8 mouse cellular contexts compared by ENCODE assay signal in the genomic region with DNA sequence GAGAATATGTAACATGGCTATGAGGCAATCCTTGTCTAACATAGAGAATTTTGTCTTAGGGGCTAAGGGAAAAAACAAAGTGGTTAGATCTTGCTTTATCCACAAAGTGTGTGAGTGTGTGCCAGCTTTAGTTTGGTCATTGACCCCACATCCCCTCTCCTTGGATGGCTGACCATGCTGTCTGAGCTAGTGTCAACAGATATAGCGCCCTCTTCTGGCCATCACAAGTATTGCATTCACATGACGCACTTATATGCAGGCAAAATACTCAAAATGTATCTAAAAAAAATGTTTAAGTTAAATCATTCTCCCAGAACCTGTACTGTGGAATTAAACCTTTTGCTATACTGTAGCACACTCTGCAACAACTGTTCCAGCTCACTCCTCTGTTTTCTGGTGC. TPM values are rescaled to one million over a fixed set of nuclear protein-coding genes. Genes with fewer than 3 reads are reported as not detected.
DNase-seq lines count a peak whose midpoint lies in the region; ATAC-seq and TF ChIP-seq lines count a peak whose summit lies in the region.

No protein-coding gene starts in this region.

- DNase-seq in gastrocnemius, adult 18-20 months (ENCODE audit: low spot score), result peak; percentile 29
- no peak for DNase-seq in gastrocnemius, postnatal 25 days
- DNase-seq in midbrain, embryonic 14.5 days, result peak; percentile 65
- DNase-seq in midbrain, embryonic 11.5 days (ENCODE audit: low spot score, missing footprints), result no peak
- peak; percentile 69 for DNase-seq in cerebellum, adult 9-11 months
- peak; percentile 48 for DNase-seq in kidney, postnatal 0 days (ENCODE audit: low spot score)
- DNase-seq in adrenal gland, adult 2 months, result no peak

- no peaks in the 10 kb centered on the region for H3K9me3 ChIP-seq in midbrain, embryonic 14.5 days (ENCODE audit: control insufficient read depth, low read length)
- H3K9me3 ChIP-seq in midbrain, embryonic 11.5 days (ENCODE audit: control insufficient read depth, low read length), result no peaks in the 10 kb centered on the region
- no peaks in the 10 kb centered on the region for H3K9me3 ChIP-seq in kidney, postnatal 0 days (replicated peaks; ENCODE audit: low read length)

- 30% methylated on average over 2 of the region's 2 CpGs for WGBS in midbrain, embryonic 14.5 days
- 36% methylated on average over 2 of the region's 2 CpGs for WGBS in midbrain, embryonic 11.5 days
- WGBS in kidney, postnatal 0 days, result 47% methylated on average over 2 of the region's 2 CpGs

- peaks cover 19% of the 10 kb centered on the region; the same call in 1 of the 2 replicates for H3K4me1 ChIP-seq in midbrain, embryonic 14.5 days (ENCODE audit: control insufficient read depth, insufficient read depth, low read length)
- no peaks in the 10 kb centered on the region for H3K4me1 ChIP-seq in midbrain, embryonic 11.5 days (ENCODE audit: control insufficient read depth, insufficient read depth, low read length)
- H3K4me1 ChIP-seq in kidney, postnatal 0 days (replicated peaks; ENCODE audit: insufficient read depth, low read length), result no peaks in the 10 kb centered on the region
- no peaks in the 10 kb centered on the region for H3K4me1 ChIP-seq in testis, adult 2 months (ENCODE audit: control insufficient read depth, insufficient read depth, low read length)

- ATAC-seq in midbrain, embryonic 14.5 days (ENCODE audit: low FRiP score, low TSS enrichment), result no peak
- ATAC-seq in midbrain, embryonic 11.5 days (ENCODE audit: low FRiP score), result no peak
- peak; percentile 52; the same call in 1 of the 2 replicates for ATAC-seq in kidney, postnatal 0 days (replicated peaks; ENCODE audit: low FRiP score, low read depth)

- TF ChIP-seq CTCF in kidney, postnatal 0 days (IDR thresholded peaks at IDR 0.05; ENCODE audit: low read depth), result peak; percentile 81
- peak; percentile 51; the same call in 1 of the 2 replicates for TF ChIP-seq CTCF in testis, adult 2 months (IDR thresholded peaks at IDR 0.05; ENCODE audit: control insufficient read depth, insufficient read depth, insufficient replicate concordance, low read depth, low read length)

- H3K27ac ChIP-seq in midbrain, embryonic 14.5 days (replicated peaks; ENCODE audit: low read depth, low read length), result no peak overlapping the region
- no peak overlapping the region for H3K27ac ChIP-seq in midbrain, embryonic 11.5 days (ENCODE audit: low read depth, low read length)
- no peak overlapping the region for H3K27ac ChIP-seq in kidney, postnatal 0 days
- H3K27ac ChIP-seq in testis, adult 2 months (ENCODE audit: control insufficient read depth, insufficient read depth, low read depth, low read length), result no peak overlapping the region

- no peak overlapping the region for H3K9ac ChIP-seq in midbrain, embryonic 14.5 days (replicated peaks; ENCODE audit: low read length)
- H3K9ac ChIP-seq in midbrain, embryonic 11.5 days (ENCODE audit: low read length), result no peak overlapping the region
- no peak overlapping the region for H3K9ac ChIP-seq in kidney, postnatal 0 days (ENCODE audit: low read depth, low read length)

- no peaks in the 10 kb centered on the region for H3K27me3 ChIP-seq in midbrain, embryonic 14.5 days (ENCODE audit: control insufficient read depth, insufficient read depth, low read length)
- no peaks in the 10 kb centered on the region for H3K27me3 ChIP-seq in midbrain, embryonic 11.5 days (ENCODE audit: control insufficient read depth, insufficient read depth, low read length)
- H3K27me3 ChIP-seq in kidney, postnatal 0 days (ENCODE audit: insufficient read depth, low read length), result no peaks in the 10 kb centered on the region
- no peaks in the 10 kb centered on the region for H3K27me3 ChIP-seq in testis, adult 2 months (ENCODE audit: control insufficient read depth, insufficient read depth, low read length)

- no peak overlapping the region for H3K4me2 ChIP-seq in midbrain, embryonic 14.5 days (ENCODE audit: low read length)
- no peak overlapping the region for H3K4me2 ChIP-seq in midbrain, embryonic 11.5 days
- no peak overlapping the region for H3K4me2 ChIP-seq in kidney, postnatal 0 days (ENCODE audit: low read length)

- TF ChIP-seq POLR2A in testis, adult 2 months (IDR thresholded peaks at IDR 0.05; ENCODE audit: control insufficient read depth, low read depth, low read length), result no peak

- H3K4me3 ChIP-seq in midbrain, embryonic 14.5 days (replicated peaks; ENCODE audit: low read depth, low read length), result no peak overlapping the region
- no peak overlapping the region for H3K4me3 ChIP-seq in midbrain, embryonic 11.5 days (ENCODE audit: low read depth, low read length)
- H3K4me3 ChIP-seq in kidney, postnatal 0 days (replicated peaks; ENCODE audit: low read depth, low read length), result no peak overlapping the region
- H3K4me3 ChIP-seq in testis, adult 2 months (ENCODE audit: control insufficient read depth, low read depth, low read length), result no peak overlapping the region

- H3K36me3 ChIP-seq in midbrain, embryonic 14.5 days (ENCODE audit: control insufficient read depth, insufficient read depth, low read length), result peaks cover 11% of the 10 kb centered on the region; the same call in 1 of the 2 replicates
- no peaks in the 10 kb centered on the region; the same call in 1 of the 2 replicates for H3K36me3 ChIP-seq in midbrain, embryonic 11.5 days (ENCODE audit: control insufficient read depth, insufficient read depth, low read length)
- H3K36me3 ChIP-seq in kidney, postnatal 0 days (ENCODE audit: insufficient read depth, low read length), result no peaks in the 10 kb centered on the region
- H3K36me3 ChIP-seq in testis, adult 2 months (ENCODE audit: control insufficient read depth, insufficient read depth, low read length), result no peaks in the 10 kb centered on the region

RNA-seq across cellular contexts. Expression of a gene that starts 5.8 kb away (rescaled TPM):
- total RNA-seq in gastrocnemius, adult 18-20 months (2021), result not detected
- total RNA-seq in gastrocnemius, postnatal 25 days (2021), result not detected
- 0.50 TPM in 1 of 2 replicates, not detected in the other for polyA plus RNA-seq in midbrain, embryonic 14.5 days (2014; fragmentation: Nextera tagmentation; extraction: Ambion mirVana)
- polyA plus RNA-seq in midbrain, embryonic 11.5 days (2014; fragmentation: Nextera tagmentation; extraction: Ambion mirVana), result not detected in 2 replicates
- 0.32 TPM in 1 of 2 replicates, not detected in the other for polyA plus RNA-seq in kidney, postnatal 0 days (2015; fragmentation: Nextera tagmentation; extraction: Ambion mirVana)
- polyA plus RNA-seq in testis, adult 2 months (2012; rRNA removed), result not detected in 2 replicates
- not detected for total RNA-seq in adrenal gland, adult 2 months (2021)
- polyA plus RNA-seq in adrenal gland, adult 2 months (2012; rRNA removed), result not detected in 2 replicates

RNA-seq across cellular contexts. Expression of a gene that starts 37.4 kb away (rescaled TPM):
- 10 to 100 TPM; 48.0 to 49.0 TPM for total RNA-seq in gastrocnemius, adult 18-20 months (2021)
- 10 to 100 TPM; 49.0 to 54.0 TPM for total RNA-seq in gastrocnemius, postnatal 25 days (2021)
- 30.4 and 34.9 TPM in 2 replicates for polyA plus RNA-seq in midbrain, embryonic 14.5 days (2014; fragmentation: Nextera tagmentation; extraction: Ambion mirVana)
- 80.3 and 87.9 TPM in 2 replicates for polyA plus RNA-seq in midbrain, embryonic 11.5 days (2014; fragmentation: Nextera tagmentation; extraction: Ambion mirVana)
- polyA plus RNA-seq in kidney, postnatal 0 days (2015; fragmentation: Nextera tagmentation; extraction: Ambion mirVana), result 92.2 and 99.7 TPM in 2 replicates
- 39.9 and 47.1 TPM in 2 replicates for polyA plus RNA-seq in testis, adult 2 months (2012; rRNA removed)
- 10 to 100 TPM; 63.6 to 67.0 TPM for total RNA-seq in adrenal gland, adult 2 months (2021)
- polyA plus RNA-seq in adrenal gland, adult 2 months (2012; rRNA removed), result 11.4 and 12.7 TPM in 2 replicates

RNA-seq across cellular contexts. Expression of a gene that starts 50.7 kb away (rescaled TPM):
- total RNA-seq in gastrocnemius, adult 18-20 months (2021), result 1 to 10 TPM; 5.3 to 6.9 TPM
- total RNA-seq in gastrocnemius, postnatal 25 days (2021), result 10 to 100 TPM in 1 of 2 experiments, 1 to 10 TPM in 1; 3.8 to 16.2 TPM
- polyA plus RNA-seq in midbrain, embryonic 14.5 days (2014; fragmentation: Nextera tagmentation; extraction: Ambion mirVana), result 2.3 and 2.5 TPM in 2 replicates
- polyA plus RNA-seq in midbrain, embryonic 11.5 days (2014; fragmentation: Nextera tagmentation; extraction: Ambion mirVana), result 3.9 and 5.2 TPM in 2 replicates
- polyA plus RNA-seq in kidney, postnatal 0 days (2015; fragmentation: Nextera tagmentation; extraction: Ambion mirVana), result 6.0 and 6.7 TPM in 2 replicates
- polyA plus RNA-seq in testis, adult 2 months (2012; rRNA removed), result 5.7 and 6.5 TPM in 2 replicates
- 10 to 100 TPM in 1 of 2 experiments, 1 to 10 TPM in 1; 5.0 to 15.2 TPM for total RNA-seq in adrenal gland, adult 2 months (2021)
- polyA plus RNA-seq in adrenal gland, adult 2 months (2012; rRNA removed), result 13.6 and 22.6 TPM in 2 replicates

Comparison
In these comparisons a context has a peak if more than half of its experiments do, and no peak if none do; other contexts are left out.
1. DNase-seq: peak in gastrocnemius, adult 18-20 months (single experiment), midbrain, embryonic 14.5 days (single experiment), cerebellum, adult 9-11 months (single experiment) and kidney, postnatal 0 days (single experiment); none in gastrocnemius, postnatal 25 days (single experiment), midbrain, embryonic 11.5 days (single experiment) and adrenal gland, adult 2 months (single experiment).